ENCODE assay signal across 9 mouse cellular contexts in the genomic region with DNA sequence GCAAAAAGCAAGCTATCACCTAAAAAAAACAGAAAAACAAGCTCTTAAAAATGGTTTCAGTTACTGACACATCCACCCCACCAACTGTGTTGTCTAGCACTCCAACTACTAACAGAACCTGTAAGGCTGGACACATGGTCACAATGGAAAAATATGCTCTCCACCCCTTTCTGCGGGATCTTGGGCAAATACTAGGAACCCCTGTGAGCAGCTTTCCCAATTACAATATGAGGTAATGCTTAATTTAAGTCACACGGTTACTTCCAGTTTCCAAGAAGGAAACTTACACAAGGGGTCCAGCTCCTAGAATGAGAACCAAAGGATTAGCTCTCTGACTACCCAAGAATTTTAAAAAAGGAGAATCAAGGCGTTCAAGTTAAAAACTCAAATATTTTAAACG. TPM values are rescaled to one million over a fixed set of nuclear protein-coding genes. Genes with fewer than 3 reads are reported as not detected.
A peak's percentile ranks its signal among the peaks of the same experiment; 100 is the strongest.
DNase-seq lines count a peak whose midpoint lies in the region; ATAC-seq and TF ChIP-seq lines count a peak whose summit lies in the region.
"Had no signal": no experiment of that assay in that cellular context is flagged by ENCODE, and none has a peak within 500 bp of the region (broad histone marks: within the 10 kb centered on the region; RNA-seq: fewer than 3 reads in every experiment).

No protein-coding gene starts in this region.

- DNase-seq in neural tube, embryonic 11.5 days (ENCODE audit: low spot score): no peak
- DNase-seq in neural tube, embryonic 10.5 days (ENCODE audit: extremely low spot score, low spot score): no peak
- DNase-seq in liver, embryonic 14.5 days (ENCODE audit: low read depth in 3 of 3, low spot score in 3 of 3): no peak
- DNase-seq in left cerebral cortex, postnatal 25 days (ENCODE audit: low spot score in 2 of 2): no peak
- DNase-seq in layer of hippocampus, adult 11-12 months (ENCODE audit: low spot score): no peak
- no peak for DNase-seq in yolk sac, embryonic 10.5 days (ENCODE audit: low spot score)
- DNase-seq: cerebellum, adult 11-12 months had no signal

- 0 out of 2 replicates have a peak, but pooled peaks cover 3% of the 10 kb centered on the region for H3K36me3 ChIP-seq in neural tube, embryonic 11.5 days (ENCODE audit: control insufficient read depth, insufficient read depth, low read length)
- H3K36me3 ChIP-seq in forebrain, embryonic 13.5 days (ENCODE audit: poor library complexity, severe bottlenecking): peaks cover 35% of the 10 kb centered on the region
- H3K36me3 ChIP-seq in liver, embryonic 14.5 days (replicated peaks; ENCODE audit: control insufficient read depth, insufficient read depth, low read depth): peaks cover 30% of the 10 kb centered on the region
- H3K36me3 ChIP-seq in stomach, embryonic 15.5 days: peaks cover 7% of the 10 kb centered on the region; the same call in 1 of the 2 replicates

- intact Hi-C loops in left cerebral cortex, postnatal 25 days (cut with DNase I): no loop called here

- TF ChIP-seq CTCF in liver, embryonic 14.5 days (IDR thresholded peaks at IDR 0.05; ENCODE audit: low read depth): no peak

- H3K9me3 ChIP-seq in neural tube, embryonic 11.5 days (ENCODE audit: control insufficient read depth, low read length): no peaks in the 10 kb centered on the region
- H3K9me3 ChIP-seq in forebrain, embryonic 13.5 days (replicated peaks): no peaks in the 10 kb centered on the region
- no peaks in the 10 kb centered on the region for H3K9me3 ChIP-seq in liver, embryonic 14.5 days (ENCODE audit: control insufficient read depth, low read length)
- H3K9me3 ChIP-seq in stomach, embryonic 15.5 days: no peaks in the 10 kb centered on the region

- H3K4me3 ChIP-seq in neural tube, embryonic 11.5 days (ENCODE audit: low read depth, low read length): peak overlapping the region; percentile 74
- H3K4me3 ChIP-seq in forebrain, embryonic 13.5 days: peak overlapping the region; percentile 82
- H3K4me3 ChIP-seq in liver, embryonic 14.5 days (ENCODE audit: insufficient read depth in 1 of 2, low read depth in 2 of 2, low read length in 2 of 2): peak overlapping the region; percentile 89 to 94; a peak in 3 of 4 replicates
- peak overlapping the region; percentile 97 for H3K4me3 ChIP-seq in stomach, embryonic 15.5 days (replicated peaks)

- H3K27me3 ChIP-seq in neural tube, embryonic 11.5 days (ENCODE audit: control insufficient read depth, insufficient read depth, low read length): no peaks in the 10 kb centered on the region
- no peaks in the 10 kb centered on the region for H3K27me3 ChIP-seq in forebrain, embryonic 13.5 days
- no peaks in the 10 kb centered on the region for H3K27me3 ChIP-seq in liver, embryonic 14.5 days (ENCODE audit: control insufficient read depth, insufficient read depth, low read length)
- no peaks in the 10 kb centered on the region for H3K27me3 ChIP-seq in stomach, embryonic 15.5 days (replicated peaks)

- H3K9ac ChIP-seq in neural tube, embryonic 11.5 days (ENCODE audit: low read length): no peak overlapping the region
- peak overlapping the region; percentile 85 for H3K9ac ChIP-seq in forebrain, embryonic 13.5 days
- peak overlapping the region; percentile 98 for H3K9ac ChIP-seq in liver, embryonic 14.5 days (replicated peaks)
- peak overlapping the region; percentile 26; the same call in 1 of the 2 replicates for H3K9ac ChIP-seq in stomach, embryonic 15.5 days

- H3K27ac ChIP-seq in neural tube, embryonic 11.5 days (ENCODE audit: low read depth, low read length): no peak overlapping the region
- no peak overlapping the region for H3K27ac ChIP-seq in forebrain, embryonic 13.5 days
- H3K27ac ChIP-seq in liver, embryonic 14.5 days: peak overlapping the region; percentile 30
- H3K27ac ChIP-seq in stomach, embryonic 15.5 days: no peak overlapping the region

- no peak for TF ChIP-seq EP300 in liver, embryonic 14.5 days (IDR thresholded peaks at IDR 0.05; ENCODE audit: low read depth)

- H3K4me2 ChIP-seq in neural tube, embryonic 11.5 days (ENCODE audit: low read depth): peak overlapping the region; percentile 63
- H3K4me2 ChIP-seq in forebrain, embryonic 13.5 days: peak overlapping the region; percentile 80
- peak overlapping the region; percentile 73 for H3K4me2 ChIP-seq in liver, embryonic 14.5 days (ENCODE audit: low read depth)
- H3K4me2 ChIP-seq in stomach, embryonic 15.5 days: peak overlapping the region; percentile 65

- H3K4me1 ChIP-seq in neural tube, embryonic 11.5 days (ENCODE audit: control insufficient read depth, insufficient read depth, low read length): peaks cover 5% of the 10 kb centered on the region; the same call in 1 of the 2 replicates
- H3K4me1 ChIP-seq in forebrain, embryonic 13.5 days: peaks cover 19% of the 10 kb centered on the region
- H3K4me1 ChIP-seq in liver, embryonic 14.5 days (replicated peaks; ENCODE audit: control insufficient read depth in 2 of 2, insufficient read depth in 2 of 2, low read length in 1 of 2): peaks cover 2 to 8% of the 10 kb centered on the region in 2 experiments; a peak in 3 of 4 replicates
- 0 out of 2 replicates have a peak, but pooled peaks cover 4% of the 10 kb centered on the region for H3K4me1 ChIP-seq in stomach, embryonic 15.5 days

- 51% methylated on average over 4 of the region's 4 CpGs for WGBS in neural tube, embryonic 11.5 days
- 30% methylated on average over 4 of the region's 4 CpGs for WGBS in forebrain, embryonic 13.5 days
- 34% methylated on average over 4 of the region's 4 CpGs for WGBS in liver, embryonic 14.5 days (ENCODE audit: insufficient replicate concordance)
- WGBS in stomach, embryonic 15.5 days: 23% methylated on average over 4 of the region's 4 CpGs

- no peak for ATAC-seq in neural tube, embryonic 11.5 days (ENCODE audit: insufficient read depth, low FRiP score, low TSS enrichment)
- ATAC-seq in forebrain, embryonic 13.5 days: no peak
- ATAC-seq in liver, embryonic 14.5 days (ENCODE audit: insufficient read depth): no peak
- no peak for ATAC-seq in stomach, embryonic 15.5 days (ENCODE audit: insufficient read depth, low FRiP score, low read depth)

RNA-seq across cellular contexts. Expression of a gene that starts 1.3 kb away (rescaled TPM):
- polyA plus RNA-seq in neural tube, embryonic 11.5 days (2014; fragmentation: Nextera tagmentation; extraction: Ambion mirVana): 8.7 and 8.9 TPM in 2 replicates
- polyA plus RNA-seq in forebrain, embryonic 13.5 days (2015; fragmentation: Nextera tagmentation; extraction: Ambion mirVana): 1.1 and 1.5 TPM in 2 replicates
- 14.2 and 18.8 TPM in 2 replicates for polyA plus RNA-seq in liver, embryonic 14.5 days (2012; rRNA removed)
- 4.3 and 5.6 TPM in 2 replicates for polyA plus RNA-seq in liver, embryonic 14.5 days (2014; fragmentation: Nextera tagmentation; extraction: Ambion mirVana)
- 6.0 and 7.2 TPM in 2 replicates for polyA plus RNA-seq in stomach, embryonic 15.5 days (2015; fragmentation: Nextera tagmentation; extraction: Ambion mirVana)
- total RNA-seq in left cerebral cortex, postnatal 25 days (2021): 10 to 100 TPM; 19.3 to 22.3 TPM
